Mouse (Mus musculus) cerebellum, adult 18-20 months (tissue): ENCODE results near the gene Foxp1.

Experiments
- DNase-seq, 2 experiments: peaks; one replicate each; pipeline ENCODE4 v3.0.0; 2021

Gene Foxp1

DNA sequence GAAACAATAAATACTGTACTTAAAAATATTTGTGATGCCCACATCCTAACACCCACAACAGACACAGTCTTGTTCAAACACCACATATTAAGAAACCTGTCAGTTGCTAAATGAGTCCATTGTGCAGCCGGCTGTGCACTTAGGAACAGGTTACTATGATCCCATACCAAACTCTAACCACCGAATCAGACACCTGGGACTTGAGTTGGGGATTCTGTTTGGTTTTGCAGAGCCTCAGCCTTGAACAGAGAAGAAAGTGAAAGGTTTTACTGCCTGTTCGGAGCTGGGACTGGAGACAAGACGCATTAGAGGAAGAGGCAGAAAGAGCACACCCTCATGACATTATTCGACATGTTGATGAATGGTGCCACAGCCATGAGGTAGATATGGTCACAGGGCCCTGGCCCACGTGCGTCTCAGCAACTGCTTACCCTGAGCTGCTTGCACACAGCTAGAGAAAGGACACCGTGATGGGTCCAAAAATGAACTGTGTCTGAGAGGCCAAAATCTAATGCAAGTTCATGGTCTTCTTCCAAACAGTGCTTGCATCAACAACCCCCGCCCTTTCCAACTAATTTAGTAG lies 491.1 kb downstream of the Foxp1 start:
- no peak for DNase-seq

DNA sequence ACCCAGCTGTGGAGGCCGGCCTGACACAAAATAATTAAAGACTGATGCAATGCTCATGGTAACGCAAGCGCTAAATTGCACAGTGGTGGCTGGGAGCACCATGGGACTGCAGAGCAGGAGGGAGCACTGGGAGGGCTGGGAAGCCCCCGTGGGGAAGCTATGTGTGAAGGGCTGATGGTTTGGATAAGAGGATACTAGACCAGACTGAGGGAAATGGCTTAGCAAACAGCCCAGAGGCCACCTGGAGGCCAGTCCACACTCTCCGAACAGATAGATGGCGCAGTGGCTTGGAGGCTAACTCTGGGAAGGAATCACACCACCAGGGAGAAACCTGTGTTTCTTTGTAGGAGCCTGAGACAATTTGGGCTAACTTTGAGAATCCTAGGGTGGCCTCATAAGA lies 492.3 kb downstream of the Foxp1 start:
- no peak for DNase-seq

DNA sequence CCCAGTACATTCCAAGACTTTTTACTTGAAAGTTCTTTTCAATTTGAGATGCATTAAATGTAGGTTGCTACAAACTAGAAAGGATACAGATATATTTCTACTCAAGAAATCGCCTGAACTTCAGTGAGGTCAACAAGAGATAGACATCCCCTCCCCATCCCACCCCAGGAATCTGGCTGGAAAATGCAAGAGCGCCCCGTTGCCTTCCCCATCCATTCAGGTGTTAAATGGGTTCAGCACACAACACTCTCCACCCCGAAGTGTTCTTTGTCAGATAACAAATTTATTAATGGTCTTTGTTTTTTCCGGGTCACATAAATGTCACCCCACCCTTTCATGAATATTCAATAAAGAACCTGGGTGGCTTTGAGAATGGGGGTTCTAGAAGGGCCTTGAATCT lies 493.1 kb downstream of the Foxp1 start:
- DNase-seq: no peak

DNA sequence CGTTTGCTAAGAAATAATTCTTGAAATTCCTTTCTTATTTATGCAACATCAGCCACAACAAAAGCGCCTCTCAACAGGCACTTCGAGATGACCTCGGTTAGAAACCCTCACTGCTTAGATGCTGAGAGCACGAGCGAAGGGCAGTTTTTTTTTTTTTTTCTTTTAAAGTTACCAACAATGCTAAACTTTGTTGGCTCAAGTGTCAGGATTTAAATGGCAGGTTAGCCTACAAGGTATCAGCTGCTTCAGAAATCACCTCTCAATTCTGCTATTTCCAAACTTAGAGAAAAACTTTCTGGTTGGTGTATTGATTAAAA lies 493.6 kb downstream of the Foxp1 start:
- no peak for DNase-seq

DNA sequence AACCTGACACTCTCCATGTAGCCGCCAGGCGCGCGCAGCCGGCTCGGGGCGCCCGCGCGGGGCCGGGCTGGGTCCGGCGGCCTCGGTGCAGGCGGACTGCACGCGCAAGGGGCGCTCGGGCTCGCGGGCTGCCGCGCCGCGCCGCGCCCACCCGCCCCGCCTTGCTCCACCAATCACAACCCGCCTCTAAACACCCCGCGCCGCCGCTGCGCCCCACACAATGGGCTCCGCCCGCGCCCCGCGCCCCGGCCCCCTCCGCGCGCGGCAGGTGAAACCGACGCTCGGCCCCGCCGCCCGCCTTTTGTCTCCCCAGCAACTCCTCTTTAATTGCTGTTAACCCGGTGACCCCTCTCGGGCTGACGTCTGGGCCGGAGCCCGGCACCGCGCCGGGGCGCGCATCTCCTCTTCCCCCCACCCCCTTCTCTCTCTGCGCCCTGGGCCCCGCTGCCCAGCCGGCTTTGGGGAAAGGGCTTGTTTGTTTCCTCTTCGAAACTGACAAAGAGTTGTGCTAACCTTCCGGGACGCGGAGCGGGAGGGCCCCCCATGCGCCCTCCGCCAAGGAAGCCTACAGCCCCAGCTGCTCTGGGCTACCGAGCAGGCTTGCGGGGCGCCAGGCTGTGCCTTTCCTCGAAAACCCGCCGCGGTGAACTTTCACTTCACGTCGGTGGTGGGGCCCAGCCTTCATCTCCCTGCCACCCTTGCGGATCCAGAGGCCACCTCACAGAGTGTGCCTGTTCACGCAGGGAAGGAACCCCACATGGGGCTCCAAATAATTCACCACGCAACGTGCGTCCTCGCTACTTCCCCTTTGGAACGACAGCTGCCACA lies 494.1 kb downstream of the Foxp1 start:
- peak in 1 of 2 experiments; percentile 21 for DNase-seq

DNA sequence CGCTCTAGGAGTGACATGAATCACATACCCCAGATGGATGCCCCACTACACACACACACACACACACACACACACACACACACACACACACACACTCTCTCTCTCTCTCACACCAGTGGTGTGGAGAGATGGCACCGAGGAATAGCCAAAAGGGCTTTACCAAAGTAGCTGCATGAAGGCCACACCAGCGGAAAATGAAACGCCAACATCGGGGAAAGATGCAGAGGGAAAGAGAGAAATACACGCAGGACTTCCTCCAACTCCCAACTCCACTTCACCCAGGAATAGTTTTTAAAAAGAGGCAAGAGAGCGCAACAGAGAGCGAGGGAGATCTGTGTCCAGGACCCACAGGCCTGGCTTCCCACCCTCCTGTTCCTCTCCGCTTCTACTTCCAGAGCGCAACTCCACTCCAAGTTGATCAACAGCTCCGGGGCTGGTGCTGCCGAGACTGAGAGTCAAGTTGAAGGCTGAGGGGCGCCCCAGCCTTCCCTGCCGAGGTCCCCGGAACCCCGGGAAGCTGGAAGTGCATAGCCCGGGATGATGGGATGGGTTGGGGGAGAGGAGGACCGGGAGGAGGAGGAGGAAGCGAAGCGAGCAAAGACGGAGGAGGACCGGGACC lies 494.9 kb downstream of the Foxp1 start:
- DNase-seq: no peak

DNA sequence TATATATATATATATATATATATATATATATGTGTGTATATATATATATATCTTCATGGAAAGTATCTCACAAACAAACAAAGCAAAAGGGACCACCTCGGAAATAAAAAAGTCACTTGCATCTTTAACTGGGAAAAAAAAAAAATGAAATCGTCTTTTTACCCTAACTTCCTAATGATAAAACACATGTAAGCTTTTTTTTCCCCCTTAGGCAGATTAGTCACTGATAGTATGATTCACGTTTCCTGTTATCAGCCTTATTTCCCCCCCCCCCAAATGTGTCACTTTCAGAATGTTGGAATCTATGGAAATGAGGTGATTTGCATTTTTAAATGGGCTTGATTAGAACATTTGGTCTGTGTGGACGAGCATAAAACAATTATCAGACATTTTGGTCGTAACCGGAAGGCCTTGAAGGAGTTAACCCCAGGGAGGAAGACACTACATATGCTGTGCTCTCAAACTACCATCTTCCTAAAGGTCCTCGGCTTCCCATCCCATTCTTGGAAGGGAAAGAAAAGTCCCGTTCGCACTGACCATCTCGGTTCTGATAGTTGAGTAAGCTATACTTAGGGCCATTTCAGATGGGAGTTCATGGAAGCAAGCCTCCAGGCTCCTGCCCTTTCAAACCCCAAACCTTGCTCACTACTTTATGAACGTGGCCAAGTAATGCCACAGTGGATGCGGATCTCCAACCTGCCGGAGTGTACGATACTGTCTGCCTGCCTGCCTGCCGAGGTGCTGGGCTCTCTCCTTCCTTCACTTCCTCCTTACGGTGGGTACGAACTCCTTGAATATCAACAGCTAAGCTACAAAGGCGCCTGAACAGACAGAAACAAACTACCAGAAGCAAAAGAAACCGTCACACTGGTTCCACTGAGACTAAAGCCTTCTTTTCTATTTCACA lies 495.6 kb downstream of the Foxp1 start:
- DNase-seq: no peak

DNA sequence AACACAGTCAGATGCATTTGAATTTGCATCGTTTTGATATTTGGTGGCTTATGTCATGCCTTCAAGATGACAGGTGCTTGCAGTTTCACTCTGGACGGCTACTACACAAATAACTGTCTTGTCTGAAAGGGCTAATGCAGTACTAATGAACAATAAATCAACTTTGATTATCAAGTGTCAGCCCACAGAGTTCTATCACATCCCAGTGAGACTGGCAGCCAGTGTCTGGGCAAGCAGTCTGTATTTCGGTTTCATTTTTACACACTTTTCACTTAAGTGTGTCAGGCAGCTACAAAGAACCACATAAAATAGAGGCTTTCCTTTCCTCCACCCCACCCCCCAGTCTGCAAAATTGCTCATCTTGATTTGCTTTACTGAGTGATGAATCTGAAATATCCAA lies 496.5 kb downstream of the Foxp1 start:
- no peak for DNase-seq

DNA sequence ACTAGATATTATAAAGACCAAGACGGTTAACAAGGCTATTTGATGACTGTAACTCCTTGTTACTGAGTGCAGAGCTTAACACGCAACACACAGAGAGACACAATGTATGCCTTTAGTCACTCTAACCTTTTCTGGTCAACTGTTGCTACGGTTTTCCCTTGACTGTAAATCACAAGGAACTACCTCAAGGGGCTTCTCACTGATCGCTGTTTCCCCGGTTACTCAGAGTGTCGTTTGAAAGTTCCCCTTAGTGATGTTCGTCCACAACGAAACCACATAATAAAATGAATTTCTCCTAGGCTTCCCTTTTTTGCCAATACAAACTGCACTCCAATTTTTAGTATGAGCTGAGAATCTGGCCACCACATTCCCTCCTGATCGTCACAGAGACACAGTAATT lies 497.9 kb downstream of the Foxp1 start:
- DNase-seq: no peak

DNA sequence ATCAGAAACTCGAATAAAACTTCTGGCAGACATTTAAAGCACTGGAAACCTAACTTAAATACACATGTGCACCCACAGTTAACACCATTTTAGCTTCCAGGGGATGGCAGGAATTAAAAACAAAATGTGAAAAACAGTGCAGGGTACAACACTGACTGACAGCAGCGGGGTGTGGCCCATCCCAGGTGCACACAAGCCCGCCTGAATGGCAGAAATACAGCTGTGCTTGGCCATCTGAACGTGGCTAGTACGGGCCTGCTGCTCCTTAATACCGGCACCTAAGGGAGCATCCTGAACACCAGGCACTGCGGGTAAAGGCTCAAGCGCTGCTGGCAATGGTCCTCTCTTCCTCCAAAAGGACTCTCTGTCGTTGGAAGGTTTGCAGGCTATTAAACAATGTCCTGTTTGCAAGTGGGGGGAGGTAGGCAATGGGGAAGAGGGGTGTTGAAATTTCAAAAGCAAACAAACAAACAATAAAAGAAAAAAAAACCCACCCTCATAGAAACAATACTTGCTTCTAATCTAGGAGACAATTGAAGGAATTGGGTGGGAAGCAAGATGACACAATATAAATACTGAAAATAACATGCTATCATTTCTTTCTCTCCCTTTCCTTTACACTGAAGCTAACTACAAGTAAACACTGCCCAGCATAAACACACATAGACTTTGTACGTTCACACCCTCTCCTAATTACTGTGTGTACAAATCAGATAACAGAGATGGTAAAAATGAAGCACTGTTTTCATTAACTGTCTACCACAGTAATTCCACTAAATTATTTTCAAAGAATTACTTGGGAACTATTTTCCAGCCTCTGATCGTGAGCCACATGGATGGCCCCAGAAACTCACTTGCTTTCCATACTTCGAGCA lies 501.7 kb downstream of the Foxp1 start:
- DNase-seq: no peak

DNA sequence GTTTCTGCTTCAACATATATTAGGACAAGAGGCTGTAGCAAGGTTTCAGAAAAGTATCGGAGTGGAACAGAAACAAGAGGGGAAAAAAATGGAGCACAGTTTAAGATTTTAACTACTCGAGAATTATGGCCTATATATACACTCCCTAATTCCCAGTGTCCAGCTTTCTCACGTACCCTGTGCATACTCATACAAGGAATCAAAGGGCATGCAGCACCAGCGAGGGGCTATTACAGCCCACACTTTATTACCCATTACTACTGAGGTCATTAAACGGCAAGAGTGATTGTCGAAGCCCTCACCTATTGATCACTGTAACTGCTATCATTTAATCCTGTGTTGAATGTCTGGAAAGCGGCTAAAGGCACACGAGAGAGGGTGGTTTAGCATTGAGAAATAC lies 502.8 kb downstream of the Foxp1 start:
- no peak for DNase-seq

DNA sequence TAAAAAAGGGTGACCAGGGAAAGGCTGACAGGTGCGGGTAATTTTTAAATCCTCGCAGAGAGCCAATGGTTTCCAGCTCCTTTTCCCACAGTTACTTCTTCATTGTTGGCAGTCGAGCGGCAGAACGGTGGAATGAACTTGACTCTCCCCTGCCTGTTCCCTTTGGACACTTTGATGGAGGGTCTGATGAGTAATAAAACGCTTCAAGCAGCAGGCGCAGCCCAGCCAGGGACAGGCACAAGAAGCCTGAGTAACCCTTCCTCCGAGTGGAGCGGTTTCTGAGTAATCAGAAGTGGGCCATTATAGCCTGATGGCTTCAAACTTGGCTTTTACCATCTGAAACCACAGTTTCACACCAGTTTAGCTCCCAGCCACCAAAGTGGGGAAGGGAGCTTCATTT lies 503.3 kb downstream of the Foxp1 start:
- DNase-seq: no peak

DNA sequence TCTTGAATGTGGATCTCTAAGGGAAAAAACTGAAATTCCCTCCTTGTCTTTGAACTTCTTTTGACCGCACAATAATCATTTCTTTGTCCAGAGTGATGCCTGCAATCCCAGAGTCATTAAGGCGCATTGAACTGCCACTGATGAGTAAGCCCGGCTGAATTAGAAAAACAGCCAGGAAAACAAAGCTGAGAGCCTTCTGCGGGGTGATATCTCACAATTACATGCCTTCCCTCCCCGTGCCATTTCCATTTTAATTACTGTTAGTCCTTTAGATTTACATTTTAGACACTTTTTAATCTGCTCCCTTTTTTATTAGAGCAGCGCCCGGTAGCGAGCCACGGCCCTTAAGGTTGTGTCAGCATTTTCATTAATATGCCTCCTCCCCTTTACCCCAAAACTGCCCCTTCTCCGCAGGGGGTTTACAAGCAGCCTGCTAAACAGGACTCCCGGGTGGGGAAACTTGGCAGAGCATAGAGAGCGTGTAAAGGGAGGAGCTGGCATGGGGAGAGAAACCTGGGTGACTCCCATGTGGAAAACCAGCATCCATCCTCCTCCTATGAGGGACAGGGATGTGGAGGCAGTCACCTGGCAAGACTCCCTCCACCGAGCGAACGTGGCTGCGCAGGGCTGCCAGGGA lies 508.5 kb downstream of the Foxp1 start:
- peak in 1 of 2 experiments; percentile 10 for DNase-seq

DNA sequence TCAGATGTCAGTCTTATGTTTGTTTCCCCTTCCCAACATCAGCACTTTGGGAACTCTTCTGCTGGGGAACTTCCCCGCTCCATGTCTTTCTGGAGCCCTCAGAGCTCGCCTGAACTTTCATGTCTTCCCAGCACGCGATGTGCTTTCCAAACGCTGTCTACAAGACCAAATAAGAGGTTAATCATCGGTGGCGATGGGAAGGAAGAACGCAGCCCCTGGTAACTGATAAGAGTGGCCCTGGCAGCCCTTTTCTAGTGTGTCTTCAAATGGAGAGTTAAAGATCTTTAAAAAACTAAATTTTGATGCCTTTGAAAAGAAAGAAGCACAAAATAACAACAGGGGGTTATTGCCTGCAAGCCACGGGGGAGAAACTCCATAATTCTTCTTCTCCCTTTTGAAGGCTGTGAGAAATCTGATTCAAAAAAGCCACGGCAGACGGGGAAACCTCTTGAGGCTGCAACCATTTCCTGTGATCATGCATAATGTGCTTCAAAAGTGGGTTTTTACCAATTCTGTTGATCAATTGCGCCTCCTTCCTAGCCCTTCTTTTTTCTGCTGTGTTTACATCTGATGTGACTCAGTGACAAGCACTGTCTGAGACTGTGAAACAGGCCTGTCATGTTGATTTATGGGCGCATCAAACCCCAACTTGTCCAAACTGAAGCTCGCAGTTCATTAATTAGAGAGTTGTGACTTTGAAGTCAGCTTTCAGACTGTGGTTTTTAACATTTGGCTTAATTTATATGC lies 509.2 kb downstream of the Foxp1 start:
- no peak for DNase-seq

DNA sequence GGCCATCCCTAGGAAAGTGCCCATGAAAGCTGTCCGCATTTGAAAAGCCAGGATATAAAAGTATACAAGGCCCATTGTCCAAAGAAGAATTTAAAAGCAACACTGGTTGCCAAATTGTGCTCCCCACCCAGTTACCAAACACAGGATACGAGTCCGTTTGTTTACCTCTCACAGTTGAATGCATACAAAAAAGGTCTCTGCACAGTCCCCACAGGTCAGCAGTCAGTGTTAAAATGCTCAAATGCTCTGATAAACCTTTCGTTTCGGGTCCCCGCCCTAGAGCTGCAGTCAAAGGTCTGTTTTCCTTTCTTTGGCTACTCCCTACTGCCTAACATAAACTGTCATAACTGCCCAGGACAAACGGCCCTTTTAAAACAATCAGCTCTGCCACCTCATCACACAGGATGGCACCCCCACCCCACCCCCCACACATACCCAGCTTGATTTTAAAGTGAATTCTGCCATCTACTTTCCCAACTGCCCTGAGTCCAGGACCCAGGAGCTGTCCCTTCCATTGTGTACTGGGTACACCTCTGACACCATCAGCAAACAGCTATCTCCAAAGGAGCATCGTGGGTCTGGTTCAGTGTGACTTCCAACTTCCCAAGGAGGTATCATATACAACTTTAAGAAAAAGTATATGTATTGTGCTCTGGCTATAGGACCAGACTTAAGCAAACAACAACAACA lies 510.5 kb downstream of the Foxp1 start:
- no peak for DNase-seq

DNA sequence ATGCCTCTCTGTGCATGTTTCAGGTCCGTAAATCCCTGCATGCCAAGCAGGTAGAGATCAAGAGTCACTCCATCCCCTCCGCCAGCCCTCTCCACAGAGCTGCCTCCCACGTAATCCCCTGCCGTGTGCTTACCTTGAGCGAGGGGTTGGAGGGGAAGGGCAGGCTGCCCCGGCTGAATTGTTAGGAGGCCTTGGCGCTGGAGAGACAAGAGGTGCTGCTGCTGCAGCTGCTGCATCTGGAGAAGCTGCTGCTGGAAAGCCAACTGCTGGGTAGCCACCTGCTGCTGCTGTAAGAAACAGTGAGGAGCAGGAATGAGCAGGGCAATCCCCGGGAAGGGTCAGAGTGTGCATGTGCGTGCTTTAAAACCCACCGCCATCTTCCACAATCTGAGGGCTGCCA lies 512.8 kb downstream of the Foxp1 start:
- DNase-seq: no peak

DNA sequence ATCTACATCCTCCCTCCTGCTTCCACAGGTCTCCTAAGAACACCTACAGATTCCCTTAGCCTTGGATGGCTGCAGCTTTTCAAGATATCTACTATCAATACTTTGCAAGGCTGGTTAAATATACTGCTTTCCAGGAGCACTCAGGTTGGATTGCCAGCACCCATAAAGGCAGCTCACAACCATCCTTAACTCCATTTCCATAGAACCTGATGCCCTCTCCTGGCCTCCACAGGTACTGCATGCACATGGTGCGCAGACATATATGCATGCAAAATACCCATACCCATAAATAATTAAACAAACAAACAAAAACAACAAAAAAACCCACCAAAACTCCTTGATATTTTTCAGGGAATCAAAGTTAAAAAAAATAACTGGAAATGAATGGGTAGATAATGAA lies 514.0 kb downstream of the Foxp1 start:
- DNase-seq: no peak

DNA sequence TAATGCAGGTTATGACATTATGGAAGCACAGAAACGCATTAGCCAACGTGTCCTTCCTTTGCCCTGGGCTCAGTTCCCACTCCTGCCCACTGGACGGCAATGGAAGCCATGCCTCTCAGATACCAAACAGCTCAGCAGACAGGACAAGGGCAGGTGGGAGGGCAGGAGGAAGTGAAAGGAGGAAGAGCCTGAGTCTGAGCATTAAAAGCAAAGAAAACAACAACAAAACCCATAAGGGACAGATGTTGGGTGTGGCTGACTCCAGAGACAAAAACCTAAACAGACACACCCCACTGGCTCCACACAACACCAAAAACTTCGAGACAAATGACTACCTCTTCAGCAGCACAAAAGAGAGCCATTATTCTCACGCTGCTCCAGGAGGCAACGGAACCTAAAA lies 515.0 kb downstream of the Foxp1 start:
- DNase-seq: no peak

DNA sequence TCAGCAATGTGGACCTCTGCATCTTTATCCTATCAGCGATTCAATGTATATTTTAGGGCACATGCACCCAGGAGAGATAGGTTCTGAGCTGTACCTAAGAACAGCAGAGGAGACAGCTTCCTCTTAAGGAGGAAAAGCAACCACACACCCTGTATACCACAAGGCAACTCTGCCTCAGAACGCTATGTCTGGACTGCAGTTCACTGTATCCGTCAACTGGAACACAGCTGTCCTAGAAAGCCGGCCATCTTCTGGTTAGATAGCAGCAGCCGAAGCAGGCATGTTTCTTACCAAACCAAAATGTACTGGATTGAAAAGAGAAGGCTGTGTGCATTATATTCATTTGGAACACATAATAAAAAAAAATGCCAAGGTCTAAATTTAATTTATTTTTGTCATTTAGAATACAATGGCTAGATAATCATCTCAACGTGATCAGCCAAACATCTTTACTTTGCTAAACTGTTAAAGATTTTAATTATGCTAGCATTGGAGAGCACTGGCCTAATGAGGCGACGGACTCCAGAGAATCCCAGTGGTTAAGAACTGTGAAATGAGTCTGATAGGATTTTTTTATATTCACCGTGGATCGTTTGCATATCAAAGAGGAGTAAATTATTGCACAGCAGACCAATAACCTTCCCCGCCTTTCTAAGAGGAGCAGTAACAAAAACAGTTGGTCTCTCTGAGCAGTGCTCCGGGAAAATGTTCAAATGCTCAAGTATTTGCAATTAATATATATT lies 518.1 kb downstream of the Foxp1 start:
- DNase-seq: no peak
